Mouse (Mus musculus): ENCODE data around the gene Itpr1.

The Itpr1 gene

DNA sequence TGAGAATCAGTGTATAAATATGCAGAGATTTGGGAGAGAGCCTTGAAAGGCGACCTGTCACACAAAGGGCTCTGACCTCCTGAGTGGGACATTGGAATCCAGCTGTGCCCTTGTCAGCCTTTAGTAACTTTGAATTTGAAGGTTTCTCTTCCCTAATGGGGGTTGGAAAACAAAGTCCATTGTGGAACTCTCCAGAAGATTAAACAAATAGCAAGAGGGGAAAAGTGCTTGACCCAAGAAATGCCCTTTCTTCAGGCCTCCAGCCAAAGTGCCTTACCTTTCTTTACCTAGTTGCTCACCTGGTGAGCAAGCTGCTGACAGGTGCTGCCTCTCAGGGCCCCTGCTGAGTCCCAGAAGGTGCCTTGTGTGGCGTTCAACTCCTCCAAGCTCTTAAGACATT, 236.0 kb downstream of the Itpr1 start:
- no peak for DNase-seq

DNA sequence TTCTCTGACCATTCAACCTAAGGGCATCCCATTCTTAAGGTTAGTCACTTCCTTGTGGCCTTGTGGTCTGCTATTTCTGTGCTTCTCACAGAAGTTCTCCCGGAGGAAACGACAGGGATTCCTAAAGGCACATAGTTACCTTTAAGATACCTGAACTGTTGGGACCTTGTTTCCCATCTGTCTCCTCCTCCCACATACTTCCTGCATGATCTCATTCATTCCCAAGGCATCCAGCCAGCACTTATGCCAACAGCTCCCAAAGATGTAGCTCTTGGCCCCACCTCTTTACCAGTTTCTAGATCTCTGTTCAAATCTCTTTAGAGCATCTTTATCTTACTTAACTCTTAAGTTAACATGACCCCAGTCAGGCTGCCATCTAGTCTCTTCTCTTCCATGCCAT, 238.6 kb downstream of the Itpr1 start:
- DNase-seq: no peak

DNA sequence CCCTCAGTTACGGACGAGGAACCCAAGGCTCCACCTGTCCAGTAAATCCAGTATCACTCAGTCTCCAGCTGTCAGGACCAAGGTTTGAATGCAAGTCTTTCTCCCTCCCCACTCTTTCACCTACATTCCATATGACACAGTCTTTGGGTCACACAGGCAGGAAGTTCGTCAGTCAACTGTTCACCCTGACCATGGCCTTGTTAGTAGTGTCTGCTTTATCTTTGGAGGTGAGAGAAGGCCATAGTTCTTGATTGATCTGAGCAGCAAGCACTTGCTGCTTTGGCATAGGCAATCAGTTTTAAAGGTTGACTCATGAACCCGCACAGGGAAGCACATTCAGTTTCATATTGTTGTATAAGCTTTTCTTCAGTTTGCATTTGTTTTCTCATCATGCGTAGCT, 240.7 kb downstream of the Itpr1 start:
- no peak for DNase-seq

DNA sequence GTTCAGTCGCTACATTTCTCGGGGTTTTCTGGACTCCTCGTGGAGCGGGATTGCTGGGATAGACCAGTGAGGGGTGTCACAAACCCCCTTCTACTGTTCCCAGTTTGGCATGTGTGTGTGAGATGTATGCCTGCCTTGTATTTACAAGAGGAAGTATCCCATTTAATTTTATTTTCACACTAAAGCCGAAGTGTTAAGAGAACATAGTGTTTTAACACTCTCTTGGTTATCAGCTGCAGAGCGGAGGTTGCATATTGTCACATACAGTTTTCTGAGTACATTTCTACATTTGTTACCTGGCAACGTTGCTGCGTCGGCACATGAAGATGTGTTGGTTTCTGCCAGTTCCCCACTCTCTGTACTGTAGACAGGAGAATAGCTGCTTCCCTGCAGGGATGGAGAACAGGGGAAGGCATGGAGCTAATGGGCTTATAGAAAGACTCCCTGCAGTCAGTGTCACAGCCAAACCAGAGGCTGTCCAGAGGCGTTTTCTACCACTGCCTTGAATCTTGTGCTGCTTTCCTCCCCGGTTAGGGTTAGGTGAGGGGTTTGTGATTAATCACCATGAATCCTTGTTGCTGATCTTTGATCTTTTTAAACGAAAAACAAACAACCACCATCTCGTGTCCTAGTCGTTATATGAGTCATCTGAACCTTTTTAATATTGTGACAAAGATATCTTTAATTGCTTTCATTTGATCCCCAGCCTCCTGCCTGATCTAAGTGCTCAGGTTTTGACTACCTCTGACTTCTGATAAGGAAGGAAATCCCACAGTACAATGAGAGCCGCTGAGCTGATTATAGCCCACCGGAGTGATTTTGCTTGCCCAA, 241.4 kb downstream of the Itpr1 start:
- DNase-seq: no peak

DNA sequence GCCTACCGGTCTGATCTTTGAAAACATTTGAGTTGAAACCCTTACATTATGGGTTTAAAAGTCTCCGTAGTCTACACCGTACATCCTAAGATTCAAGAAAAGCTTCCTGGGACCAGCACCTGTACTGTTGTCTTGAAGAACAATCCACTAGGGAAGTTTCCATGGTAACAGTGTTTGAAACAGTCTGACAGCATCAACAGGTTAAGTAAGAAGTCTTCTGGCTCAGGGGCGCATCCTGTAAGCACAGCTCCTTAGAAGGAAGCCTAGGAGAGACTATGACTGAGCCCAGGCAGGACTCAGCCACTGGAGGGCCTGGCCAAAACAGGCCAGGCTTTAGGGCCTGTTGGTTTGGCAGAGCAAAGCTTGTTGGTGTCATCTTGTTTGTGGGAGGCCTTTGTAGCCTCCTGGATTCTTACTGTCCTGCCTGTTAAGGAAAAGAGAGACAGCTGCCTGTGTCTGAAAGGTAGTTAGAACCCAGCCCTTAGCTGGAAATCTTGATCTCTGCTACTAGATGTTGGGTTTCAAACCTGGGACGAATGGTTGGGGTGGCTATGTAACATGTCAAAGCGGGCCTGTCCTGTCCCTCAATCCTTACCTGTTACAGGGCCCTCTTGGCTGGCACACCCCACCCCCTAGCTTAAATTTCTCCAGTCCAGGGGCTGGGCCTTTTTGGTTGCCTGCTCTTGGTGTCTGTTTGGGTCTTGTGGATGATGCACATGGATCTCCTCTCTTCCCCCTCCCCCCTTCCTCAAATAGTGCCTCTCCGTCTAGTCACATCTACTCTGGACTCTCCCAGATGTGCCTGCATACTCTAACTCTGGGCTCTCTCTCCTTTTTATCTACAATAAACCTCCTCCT, 242.3 kb downstream of the Itpr1 start:
- DNase-seq: no peak

DNA sequence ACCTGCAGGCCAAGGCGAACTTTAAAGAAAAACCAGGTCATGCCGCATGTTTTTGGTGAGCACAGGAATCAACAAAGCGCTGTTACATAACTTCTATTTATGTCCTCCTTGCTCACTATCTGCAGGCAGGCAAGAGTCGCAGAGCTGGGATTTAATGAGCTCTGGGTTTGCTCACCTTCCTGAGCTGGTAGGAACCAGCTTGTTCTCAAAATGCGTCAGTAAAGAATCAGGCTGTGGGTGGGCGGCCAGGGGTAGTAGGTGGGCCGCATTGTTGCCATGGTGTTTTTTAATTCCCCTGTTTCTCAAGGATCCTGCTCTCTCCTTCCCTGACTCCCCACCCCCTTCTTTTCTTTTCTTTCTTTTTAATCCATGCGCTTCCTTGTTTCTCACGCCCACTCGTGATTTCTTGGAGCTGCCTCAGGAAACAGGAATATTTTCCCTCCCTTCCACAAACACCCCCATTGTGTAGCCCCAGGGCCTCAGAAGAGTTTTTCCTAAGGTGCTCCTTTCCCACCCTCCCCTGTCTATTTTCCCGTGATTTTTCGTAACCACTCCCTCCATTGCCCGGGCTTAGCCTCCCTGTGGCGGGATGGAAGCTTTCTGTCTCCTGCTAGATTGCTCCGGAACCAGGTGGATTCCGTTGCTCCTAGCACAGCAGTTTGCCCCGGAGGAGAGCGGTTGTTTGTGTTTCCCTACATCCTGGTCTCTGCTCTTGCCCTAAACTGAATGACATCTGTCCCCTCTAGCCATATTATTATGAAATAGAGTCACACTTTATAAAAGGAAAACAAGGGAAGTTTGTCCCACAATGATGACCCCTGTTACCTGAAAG, 243.6 kb downstream of the Itpr1 start:
- DNase-seq: no peak

DNA sequence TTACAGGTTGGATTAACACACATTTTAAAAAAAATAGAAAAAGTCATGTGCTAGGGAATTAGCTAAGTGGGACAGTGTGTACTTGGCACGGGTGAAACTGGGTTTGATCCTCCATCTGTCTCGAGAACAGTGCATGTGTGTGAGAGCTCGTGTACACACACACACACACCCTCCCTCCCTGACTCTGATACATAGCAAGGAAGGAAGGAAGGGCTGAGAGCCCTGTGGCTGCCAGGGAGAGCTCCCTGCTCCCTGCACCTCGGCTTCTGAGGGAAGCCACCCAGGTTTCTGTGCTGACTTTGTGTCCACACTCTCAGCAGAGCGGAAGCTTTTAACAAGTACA, 244.1 kb downstream of the Itpr1 start:
- DNase-seq: no peak

DNA sequence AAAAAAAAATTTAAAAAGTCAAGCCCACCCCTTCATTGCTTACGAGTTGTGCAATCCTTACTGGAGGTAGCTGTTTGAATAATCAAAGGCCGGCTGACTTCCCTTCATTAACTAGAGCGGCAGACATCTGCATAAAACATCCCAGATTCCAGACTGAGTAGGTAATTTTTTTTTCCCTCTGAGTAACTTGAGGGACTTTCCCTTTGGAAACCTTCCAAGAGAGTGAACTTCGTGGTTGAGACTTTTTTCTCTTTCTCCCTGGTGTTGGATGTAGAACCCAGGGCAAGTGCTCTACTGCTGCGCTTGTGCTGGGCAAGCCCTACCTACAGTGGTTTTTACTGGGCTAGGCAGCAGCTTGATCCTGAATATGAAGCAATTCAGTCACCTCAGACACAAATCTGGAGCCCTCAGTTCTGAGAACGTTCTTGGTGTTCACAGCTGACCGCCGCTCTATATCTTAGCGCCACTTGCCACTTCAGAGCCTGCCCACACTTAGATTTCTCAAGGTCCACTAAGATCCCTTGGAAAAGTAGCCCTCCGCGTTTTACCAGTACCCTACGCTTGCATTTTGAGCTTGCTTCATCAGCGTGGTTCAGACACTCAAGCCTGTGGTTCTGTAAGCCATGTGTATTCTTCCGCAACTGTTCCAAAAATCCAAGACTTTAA, 244.8 kb downstream of the Itpr1 start:
- no peak for DNase-seq

DNA sequence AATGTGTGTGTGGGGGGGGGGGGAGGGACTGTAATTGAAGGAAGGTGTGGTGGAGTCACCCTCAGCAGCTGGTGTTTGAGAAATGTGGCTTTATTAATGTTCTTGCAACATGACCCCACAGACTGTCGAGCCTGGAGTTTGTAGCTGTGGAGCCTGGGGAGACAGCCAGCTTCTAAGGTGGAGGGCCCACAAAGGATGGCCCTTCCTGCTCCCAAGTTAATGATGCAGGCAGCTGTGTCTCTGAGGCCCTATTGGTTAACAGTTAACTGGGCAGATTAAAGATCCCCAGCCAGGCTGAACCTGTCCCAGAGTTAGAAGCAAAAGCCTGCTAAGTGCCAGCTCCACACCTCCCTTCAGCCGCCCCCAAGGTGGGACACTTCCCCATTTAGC, 245.3 kb downstream of the Itpr1 start:
- DNase-seq: no peak

DNA sequence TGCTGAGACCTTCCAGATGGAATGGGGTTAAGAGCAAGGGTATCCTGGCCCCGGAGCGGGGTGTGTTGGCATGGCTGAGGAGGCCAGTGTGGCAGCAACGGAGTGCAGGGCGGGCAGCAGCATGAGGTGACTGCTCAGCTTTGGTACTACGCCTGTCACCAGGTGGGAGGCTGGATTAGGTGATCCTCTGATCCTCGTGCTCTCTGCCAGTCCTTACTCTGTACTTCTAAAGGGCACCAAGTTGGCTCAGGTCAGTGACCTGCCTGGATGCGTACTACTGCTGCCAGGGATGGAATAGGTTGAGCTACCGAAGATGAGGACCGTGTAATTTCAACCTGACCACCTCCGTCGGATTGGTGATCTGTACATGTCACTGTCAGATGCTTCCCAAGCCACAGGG, 245.9 kb downstream of the Itpr1 start:
- DNase-seq: no peak

DNA sequence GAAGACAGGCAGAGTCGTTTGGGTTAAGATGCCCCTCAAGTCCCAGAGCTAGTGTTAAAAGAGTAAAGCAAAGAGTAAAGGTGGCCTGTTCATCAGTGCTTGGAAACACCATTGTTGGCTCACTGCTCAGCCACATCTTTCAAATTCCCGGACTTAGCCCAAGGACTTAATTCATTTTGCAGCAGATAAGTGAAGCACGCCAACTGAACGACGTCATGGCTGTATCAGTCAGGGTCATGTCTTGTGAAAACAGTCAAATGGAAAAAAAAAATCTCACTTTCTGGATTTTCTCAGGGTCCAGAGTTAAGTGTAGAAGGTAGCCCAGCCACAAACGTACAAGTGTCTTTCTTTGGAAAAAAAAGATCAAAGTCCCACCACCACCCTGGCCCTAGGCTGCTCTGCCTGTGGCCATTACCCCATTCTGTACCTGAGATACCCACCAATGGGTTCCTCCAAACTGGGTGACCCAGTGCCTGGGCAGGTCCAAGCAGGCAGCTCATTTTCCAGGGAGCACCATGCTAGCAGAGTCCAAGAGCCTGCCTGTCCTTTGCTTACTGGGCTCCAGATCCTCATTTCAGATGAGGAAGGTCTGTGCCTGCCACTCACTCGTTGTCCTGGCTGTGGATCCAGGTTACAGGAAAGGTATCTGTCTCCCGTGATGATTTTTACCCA, 251.5 kb downstream of the Itpr1 start:
- no peak for DNase-seq

DNA sequence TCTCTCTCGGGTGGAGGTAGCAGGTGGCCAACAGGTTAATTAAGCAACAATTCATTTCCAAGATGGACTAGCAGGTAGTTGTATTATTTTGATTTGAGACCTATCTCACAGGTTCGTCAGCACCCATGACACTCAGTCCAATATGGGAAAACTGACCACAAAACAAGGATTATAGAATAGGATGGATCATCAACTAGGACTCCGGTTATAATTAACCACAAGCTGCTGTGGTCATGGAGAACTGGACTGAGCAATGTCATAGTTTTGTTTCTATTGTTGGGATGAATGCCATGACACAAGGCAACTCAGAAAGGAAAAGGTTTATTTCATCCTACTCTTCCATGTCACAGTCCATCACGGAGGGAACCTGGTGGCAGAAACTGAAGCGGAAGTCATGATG, 252.3 kb downstream of the Itpr1 start:
- DNase-seq: no peak

DNA sequence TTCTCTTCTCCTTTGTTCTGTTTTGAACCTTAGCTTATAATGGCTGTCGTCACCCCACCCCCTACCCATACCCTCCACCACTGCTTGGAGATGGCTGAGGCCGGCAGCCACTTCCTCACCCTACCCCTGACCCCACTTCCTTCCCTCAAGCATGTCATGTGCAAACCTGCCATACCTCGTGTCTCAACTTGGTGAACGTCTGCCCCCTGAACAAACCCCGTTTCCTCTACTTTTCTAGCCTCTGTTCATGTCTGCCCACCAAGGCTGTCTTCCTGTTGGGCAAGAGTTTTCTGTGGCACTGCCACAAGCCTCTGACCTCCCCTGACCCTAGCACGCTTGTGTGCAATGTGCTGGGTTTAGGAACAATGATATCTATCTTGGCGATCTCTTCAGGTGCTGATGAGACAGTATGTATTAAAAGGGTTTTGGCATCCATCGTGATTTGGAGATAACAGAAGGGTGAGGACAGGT, 253.2 kb downstream of the Itpr1 start:
- DNase-seq: peak; percentile 9 to 25

DNA sequence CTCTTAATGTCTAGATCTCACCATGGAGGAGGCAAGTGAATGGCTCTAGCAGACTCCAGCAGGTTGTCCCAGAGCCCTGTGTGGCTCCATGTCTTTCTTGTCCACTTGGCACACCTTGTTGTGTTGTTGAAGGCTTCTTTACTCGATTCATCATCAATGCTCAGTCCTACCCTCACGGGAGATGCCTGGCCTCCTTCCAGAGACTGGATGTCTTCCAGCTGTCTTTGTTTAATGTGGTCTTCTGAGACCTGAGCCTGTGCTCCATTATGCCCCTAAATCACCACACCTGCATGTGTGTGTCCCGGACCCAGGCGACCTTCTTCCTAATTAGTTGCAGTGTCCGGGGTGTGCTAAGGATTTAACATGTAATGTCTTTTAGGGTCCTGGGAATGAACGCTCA, 254.7 kb downstream of the Itpr1 start:
- DNase-seq: no peak

DNA sequence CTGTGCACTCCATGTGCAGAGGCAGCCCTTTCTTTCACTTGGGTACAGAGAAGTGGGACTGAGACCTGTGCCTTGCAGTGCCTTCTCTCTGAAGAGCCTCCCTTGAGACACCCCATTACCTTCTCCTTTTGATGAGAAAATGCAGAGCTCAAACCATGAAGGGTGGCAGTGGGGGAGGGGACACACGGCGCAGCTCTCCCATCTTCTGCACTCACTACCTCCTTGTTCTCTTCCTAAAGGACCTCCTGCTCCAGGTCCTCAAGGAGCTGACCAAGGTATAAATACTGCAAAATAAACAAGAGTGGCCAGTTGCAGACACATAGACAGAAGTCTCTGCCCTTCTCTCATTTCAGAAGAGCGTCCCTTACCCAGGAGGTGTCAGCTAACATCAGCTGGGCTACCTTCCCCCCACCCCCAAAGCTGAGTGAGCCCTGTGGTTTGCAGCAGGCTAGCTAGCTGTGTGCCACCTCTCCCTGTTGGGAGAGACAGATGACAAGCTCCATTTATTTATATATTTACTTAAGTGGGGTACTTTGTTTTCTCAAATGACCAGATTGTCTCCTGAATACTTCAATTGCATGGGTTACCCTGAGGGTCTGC, 255.4 kb downstream of the Itpr1 start:
- DNase-seq: peak; percentile 19 to 28

DNA sequence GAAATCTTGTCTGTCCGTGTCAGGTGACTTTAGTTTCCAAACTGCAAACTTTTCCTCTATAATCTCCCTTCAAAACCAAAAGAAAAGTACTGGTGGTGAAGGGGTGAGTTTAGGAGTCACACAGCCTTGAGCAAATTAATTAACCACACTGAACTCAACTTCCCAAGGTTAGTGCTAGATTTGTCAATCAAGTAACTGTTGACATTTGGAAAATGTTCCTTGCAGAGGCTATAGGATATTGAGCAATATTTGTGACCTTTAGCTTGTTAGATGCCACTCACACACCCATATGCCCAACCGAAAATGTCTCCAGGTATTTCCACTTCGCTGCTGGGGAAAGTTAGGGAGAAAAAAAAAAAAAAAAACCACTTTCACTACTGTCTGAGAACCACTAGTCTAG, 259.0 kb downstream of the Itpr1 start:
- DNase-seq: no peak

DNA sequence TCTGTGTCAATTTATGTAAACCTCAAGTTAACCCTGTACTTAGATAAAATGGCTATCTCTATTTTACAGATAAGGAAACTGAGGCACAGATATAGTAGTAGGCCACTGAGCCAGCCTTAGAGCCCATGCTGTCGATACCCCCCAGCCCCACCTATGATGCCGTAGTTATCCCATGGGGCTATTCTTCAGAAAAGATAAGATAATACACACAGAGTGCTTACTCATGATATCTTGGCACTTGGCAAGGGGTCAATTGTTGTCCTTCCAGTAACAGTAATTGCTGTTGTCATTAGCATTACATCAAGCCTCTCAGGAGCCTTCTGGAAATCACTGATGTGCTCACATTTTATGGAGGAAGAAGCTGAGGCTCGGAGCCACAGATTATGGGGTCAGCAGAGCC, 259.9 kb downstream of the Itpr1 start:
- no peak for DNase-seq

DNA sequence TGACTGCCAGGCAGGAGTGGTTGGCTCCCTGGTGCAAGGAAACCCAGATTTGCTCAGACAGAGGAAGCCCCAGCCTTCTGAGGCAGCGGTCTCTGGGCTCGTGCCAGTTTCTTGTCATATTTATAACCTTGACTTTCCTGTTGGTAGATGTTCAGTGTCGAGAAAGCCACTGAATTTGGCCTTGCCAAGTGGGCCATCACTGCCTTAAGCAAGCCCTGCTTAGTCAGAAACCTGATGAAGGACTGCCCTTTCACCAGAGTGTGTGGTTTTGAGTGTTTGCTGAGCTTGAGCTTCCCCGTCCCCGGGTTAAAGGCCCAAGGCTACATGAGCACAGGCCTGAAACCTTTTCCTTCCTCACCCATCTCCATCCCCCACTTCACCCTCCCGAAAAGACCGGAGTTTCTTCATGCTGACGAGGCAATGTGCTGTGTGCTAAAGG, 263.9 kb downstream of the Itpr1 start:
- DNase-seq: no peak

DNA sequence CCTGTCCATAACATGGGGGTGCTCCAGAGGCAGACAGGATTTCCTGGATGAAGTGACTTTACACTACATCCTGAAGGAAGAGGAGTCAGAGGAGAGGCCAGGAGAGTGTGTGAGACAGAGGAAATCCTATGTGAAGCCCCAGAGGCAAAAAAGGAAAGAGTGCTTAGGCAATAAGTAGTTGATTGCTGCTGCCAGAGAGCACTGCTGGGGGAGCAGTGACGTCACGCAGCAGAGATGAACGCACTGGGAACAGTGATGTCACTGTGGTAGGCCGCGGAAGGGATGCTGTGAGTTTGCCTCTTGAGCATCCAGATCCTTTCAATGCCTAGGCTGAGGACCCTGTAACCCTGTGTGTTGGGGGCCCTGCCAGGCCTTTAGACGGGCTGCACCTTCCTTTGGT, 264.7 kb downstream of the Itpr1 start:
- DNase-seq: no peak

DNA sequence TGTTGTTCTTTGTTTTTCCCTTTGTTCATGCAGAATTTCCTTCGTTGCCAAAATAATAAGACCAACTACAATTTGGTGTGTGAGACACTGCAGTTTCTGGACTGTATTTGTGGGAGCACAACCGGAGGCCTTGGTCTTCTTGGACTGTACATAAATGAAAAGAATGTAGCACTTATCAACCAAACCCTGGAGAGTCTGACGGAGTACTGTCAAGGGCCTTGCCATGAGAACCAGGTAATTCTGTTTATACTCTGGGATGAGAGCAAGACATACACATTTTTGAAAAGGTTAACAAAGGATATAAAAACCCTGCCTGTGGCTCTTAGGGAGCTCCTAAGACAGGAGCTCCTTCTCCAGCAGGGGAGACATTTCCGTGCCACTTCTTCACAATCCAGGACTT, 268.3 kb downstream of the Itpr1 start:
- DNase-seq: no peak

DNA sequence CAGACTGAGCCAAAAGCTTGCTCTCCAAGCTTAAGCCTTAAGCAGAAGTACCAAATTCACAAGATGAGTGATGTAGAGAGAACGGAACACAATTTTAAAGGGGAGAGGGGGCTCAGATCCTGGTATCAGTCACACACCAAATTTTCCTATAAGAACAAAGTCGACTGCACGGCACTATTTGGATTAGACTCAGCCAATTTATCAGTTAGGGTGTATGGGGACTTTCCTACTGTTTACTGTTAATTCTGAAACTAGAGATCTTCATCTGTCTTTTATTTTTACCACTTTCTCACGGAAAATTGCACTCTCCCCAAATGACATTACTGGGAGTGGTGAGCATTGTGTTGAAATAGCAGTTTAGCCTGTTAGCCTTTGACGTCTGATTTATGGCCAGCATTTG, 269.6 kb downstream of the Itpr1 start:
- no peak for DNase-seq
